Mouse (Mus musculus): Measurements from ENCODE around the gene D630045J12Rik.

- TF ChIP-seq CTCF (IDR thresholded peaks at IDR 0.05; ENCODE audit: extremely low read depth, insufficient read length, insufficient replicate concordance, low read depth, low read length) (no peak), POLR2A (IDR thresholded peaks at IDR 0.05; ENCODE audit: low read depth, low read length) (no peak)
These were observed 73.1 kb downstream of the D630045J12Rik start for GRCm38 (mm10) chr6:38180669-38181068.

All from small intestine, adult 2 months (tissue).